Mouse (Mus musculus) embryo, embryonic 11.5 days (tissue): Measurements from ENCODE around the gene Nubp2.
A peak's percentile ranks its signal among the peaks of the same experiment; 100 is the strongest.

ENCODE experiments used
- DNase-seq: peaks from one replicate; pipeline ENCODE4 v3.0.0-alpha.2; 2012; ENCODE audit warnings: low read depth, low spot score

Gene Nubp2

GRCm38 (mm10) chr17:24886134-24886931 lies at the start of gene Nubp2, which contains the start of gene Spsb3:
Gene Nubp2 (minus strand): TSS chr17:24886349.
Gene Spsb3 (plus strand): TSS chr17:24886643.
- DNase-seq: peak; percentile 98

DNA sequence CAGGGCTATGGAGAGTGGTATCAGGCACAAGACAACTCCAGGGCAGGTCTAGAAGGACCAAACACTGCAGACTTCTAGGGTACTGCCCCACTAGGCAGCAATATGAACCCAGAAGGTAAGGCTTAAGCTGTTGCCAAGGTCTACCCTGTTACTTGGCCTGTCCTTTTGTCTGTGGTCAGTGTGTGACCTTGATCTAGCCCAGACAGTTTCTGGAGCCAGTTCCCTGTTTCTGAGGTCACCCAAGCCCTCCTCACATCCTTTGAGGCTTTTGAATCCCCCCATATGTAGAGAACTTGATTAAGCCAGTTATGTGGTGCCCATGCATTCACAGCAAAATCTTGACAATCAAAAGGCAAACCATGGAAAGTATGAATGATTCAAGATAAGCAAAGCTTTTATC lies 49.5 kb upstream of the Nubp2 start:
- DNase-seq: no peak

GRCm38 (mm10) chr17:24934926-24935325 lies 48.8 kb upstream of the Nubp2 start:
- DNase-seq: no peak

GRCm38 (mm10) chr17:24933163-24933562 lies 47.0 kb upstream of the Nubp2 start:
- no peak for DNase-seq

DNA sequence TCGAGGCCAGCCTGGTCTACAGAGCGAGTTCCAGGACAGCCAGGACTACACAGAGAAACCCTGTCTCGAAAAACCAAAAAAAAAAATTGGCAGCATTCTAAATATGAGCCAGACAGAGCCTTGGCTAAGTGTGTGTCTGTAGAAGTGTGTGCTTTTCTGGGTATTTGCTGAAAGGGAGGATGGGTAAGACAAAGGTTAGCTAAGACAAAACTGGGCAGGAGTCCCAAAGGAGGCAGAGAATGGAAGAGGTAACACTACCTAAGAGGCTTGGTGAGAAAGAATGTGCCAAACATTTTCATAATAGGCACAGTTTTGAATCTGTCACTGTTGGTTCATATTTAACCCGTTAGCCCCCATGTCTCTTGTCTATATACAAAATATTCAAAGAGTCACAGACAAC lies 46.3 kb upstream of the Nubp2 start:
- DNase-seq: no peak

- DNase-seq: no peak
Measured at GRCm38 (mm10) chr17:24929506-24929905, 43.4 kb upstream of the Nubp2 start.

GRCm38 (mm10) chr17:24923246-24923645 lies 37.1 kb upstream of the Nubp2 start:
- no peak for DNase-seq

DNA sequence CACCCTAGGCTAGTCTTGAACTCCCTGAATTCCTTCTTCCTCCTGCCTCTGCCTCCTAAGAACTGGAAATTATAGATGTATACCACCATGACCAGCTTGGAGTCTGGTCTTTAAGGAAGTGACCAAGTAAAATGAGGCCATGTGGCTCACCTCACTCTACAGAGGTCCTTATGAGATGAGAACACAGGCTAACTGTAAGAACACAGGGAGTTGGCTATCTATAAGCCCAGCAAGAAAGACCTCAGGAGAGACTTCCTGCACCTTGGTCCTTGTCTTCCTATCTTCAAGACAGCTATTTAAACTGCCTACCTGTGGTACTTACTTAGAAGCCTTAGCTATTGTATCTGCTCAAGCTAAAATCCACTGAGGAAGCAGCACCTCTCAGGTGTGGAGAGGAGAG lies 27.8 kb upstream of the Nubp2 start:
- DNase-seq: no peak

GRCm38 (mm10) chr17:24907591-24907990 lies 21.4 kb upstream of the Nubp2 start:
- DNase-seq: no peak

GRCm38 (mm10) chr17:24903767-24904166 lies 17.6 kb upstream of the Nubp2 start:
- no peak for DNase-seq

- DNase-seq: no peak
Measured at GRCm38 (mm10) chr17:24902671-24903474, 16.7 kb upstream of the Nubp2 start.

GRCm38 (mm10) chr17:24902124-24902523 lies 16.0 kb upstream of the Nubp2 start:
- DNase-seq: no peak

- no peak for DNase-seq
Measured at GRCm38 (mm10) chr17:24900014-24900413, 13.9 kb upstream of the Nubp2 start.

DNA sequence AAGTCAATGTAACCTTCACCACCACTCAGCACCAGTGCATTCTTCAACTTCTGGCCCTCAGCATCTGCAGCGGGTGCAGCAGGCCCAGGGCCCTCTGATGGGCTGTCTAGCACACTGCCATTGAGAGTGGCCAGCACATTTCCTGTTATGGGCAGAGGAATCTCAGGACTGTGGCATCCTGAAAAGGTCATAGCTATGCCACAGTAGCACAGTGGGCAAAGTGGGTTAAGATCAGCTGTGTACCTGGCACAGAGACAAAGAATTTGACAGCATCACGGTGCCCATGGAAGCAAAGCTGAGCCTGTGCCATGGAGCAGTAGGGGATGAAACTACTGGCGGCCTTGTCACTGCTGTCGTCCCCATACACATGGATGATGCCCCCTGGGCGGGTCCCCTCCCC lies 13.0 kb upstream of the Nubp2 start:
- DNase-seq: no peak

GRCm38 (mm10) chr17:24898041-24898854 lies 12.1 kb upstream of the Nubp2 start:
- no peak for DNase-seq

- no peak for DNase-seq
Measured at GRCm38 (mm10) chr17:24897600-24897999, 11.5 kb upstream of the Nubp2 start.

DNA sequence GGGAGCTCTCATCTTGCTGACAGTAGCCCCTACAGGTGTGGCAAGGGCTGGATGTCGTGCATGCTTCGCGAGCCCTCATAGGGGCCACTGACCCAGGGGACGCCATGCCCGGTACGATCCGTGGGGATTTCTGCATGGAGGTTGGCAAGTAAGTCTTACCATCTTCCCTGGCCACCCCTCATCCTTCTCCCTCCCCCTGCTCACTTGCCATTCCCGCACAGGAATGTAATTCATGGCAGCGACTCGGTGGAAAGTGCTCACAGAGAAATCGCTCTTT lies 10.8 kb upstream of the Nubp2 start:
- no peak for DNase-seq

DNA sequence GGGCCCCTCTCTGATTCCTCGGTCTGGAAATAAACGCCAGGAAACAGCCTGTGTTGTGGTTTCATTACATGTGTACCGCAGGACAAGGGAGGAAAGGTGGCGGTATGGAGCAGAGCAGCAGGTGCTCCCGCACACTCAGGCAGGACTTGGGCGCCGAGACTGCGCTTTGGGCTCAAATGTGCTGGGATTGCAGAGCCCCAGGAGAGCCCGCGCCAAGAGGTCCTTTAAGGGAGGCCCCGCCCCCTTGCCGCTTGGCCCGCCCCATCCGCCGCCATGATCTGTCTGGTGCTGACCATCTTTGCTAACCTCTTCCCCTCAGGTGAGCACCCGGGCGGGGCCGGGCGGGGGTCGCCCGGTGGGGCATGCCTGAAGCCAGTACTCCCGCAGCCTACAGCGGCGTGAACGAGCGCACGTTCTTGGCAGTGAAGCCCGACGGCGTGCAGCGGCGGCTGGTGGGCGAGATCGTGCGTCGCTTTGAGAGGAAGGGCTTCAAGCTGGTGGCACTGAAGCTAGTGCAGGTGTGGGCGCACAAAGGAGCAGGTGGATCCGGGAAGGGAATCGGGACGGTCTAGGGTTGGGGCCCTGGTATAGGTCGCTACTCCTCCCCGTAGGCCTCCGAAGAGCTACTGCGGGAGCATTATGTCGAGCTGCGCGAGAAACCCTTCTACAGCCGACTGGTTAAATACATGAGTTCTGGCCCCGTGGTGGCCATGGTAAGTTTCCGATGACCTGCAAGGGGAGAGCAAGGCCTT lies 10.3 kb upstream of the Nubp2 start, which contains the start of gene Nme3:
Gene Nme3, plus strand, starts transcription at position 260 of the 752 bp plus-strand sequence.
- DNase-seq: peak; percentile 50

GRCm38 (mm10) chr17:24895571-24896240 lies 9.6 kb upstream of the Nubp2 start:
- DNase-seq: no peak

- DNase-seq: peak; percentile 76
Measured at GRCm38 (mm10) chr17:24894995-24895547, 8.9 kb upstream of the Nubp2 start, which contains the start of the genes Eme2 and Mrps34. Gene Eme2 (minus strand): TSS chr17:24895087. Gene Mrps34 (plus strand): TSS chr17:24895116.
